In genomic region chr6:94935706-94936105, GRCm38 (mm10) we compare ENCODE assay signal across 16 mouse cellular contexts.
"Had no signal": no experiment of that assay in that cellular context is flagged by ENCODE, and none has a peak within 500 bp of the region (broad histone marks: within the 10 kb centered on the region; RNA-seq: fewer than 3 reads in every experiment).

No protein-coding gene starts in this region.

- H3K36me3 ChIP-seq: kidney, embryonic 15.5 days; limb, embryonic 10.5 days; liver, embryonic 13.5 days; lung, embryonic 15.5 days; midbrain, embryonic 15.5 days; neural tube, embryonic 13.5 days had no signal

- ATAC-seq: liver, postnatal 0 days; midbrain, embryonic 15.5 days had no signal

- DNase-seq: kidney, postnatal 14 days; liver, embryonic 13.5 days; liver, postnatal 0 days; lung, postnatal 14 days; retina, postnatal 1 day; right cerebral cortex, postnatal 4 days; thymus, postnatal 36 days had no signal

- H3K27me3 ChIP-seq: kidney, embryonic 15.5 days; liver, embryonic 13.5 days; lung, embryonic 15.5 days; midbrain, embryonic 15.5 days; neural tube, embryonic 13.5 days had no signal

- H3K4me3 ChIP-seq: kidney, embryonic 15.5 days; left cerebral cortex, adult 2 months; limb, embryonic 10.5 days; liver, embryonic 13.5 days; lung, embryonic 15.5 days; megakaryocyte, embryonic 14.5 days; midbrain, embryonic 15.5 days; neural tube, embryonic 13.5 days had no signal

- H3K9ac ChIP-seq: kidney, embryonic 15.5 days; liver, embryonic 13.5 days; liver, postnatal 0 days; lung, embryonic 15.5 days; midbrain, embryonic 15.5 days; neural tube, embryonic 13.5 days had no signal

- H3K4me2 ChIP-seq: kidney, embryonic 15.5 days; liver, embryonic 13.5 days; lung, embryonic 15.5 days; midbrain, embryonic 11.5 days; midbrain, embryonic 15.5 days; neural tube, embryonic 13.5 days had no signal

- H3K4me1 ChIP-seq: kidney, embryonic 15.5 days; limb, embryonic 10.5 days; liver, embryonic 13.5 days; lung, embryonic 15.5 days; megakaryocyte, embryonic 14.5 days; midbrain, embryonic 15.5 days; neural tube, embryonic 13.5 days had no signal

- H3K27ac ChIP-seq: kidney, embryonic 15.5 days; left cerebral cortex, adult 2 months; limb, embryonic 10.5 days; liver, embryonic 13.5 days; lung, embryonic 15.5 days; macrophage; midbrain, embryonic 15.5 days; neural tube, embryonic 13.5 days had no signal

- H3K9me3 ChIP-seq: kidney, embryonic 15.5 days; limb, embryonic 10.5 days; liver, embryonic 13.5 days; lung, embryonic 15.5 days; midbrain, embryonic 15.5 days; neural tube, embryonic 13.5 days had no signal
